Mouse (Mus musculus): ENCODE results near the gene Adgrl2. TPM values are rescaled to one million over a fixed set of nuclear protein-coding genes. Genes with fewer than 3 reads are reported as not detected.

Gene Adgrl2
- total RNA-seq (2022): 10 to 100 TPM; 52.9 to 65.0 (median 61.7) TPM

- no peak for DNase-seq (ENCODE audit: low spot score in 2 of 2)
These were observed at the start of gene Adgrl2 for GRCm38 (mm10) chr3:148990531-148991003. Gene Adgrl2 (minus strand): TSS chr3:148990555.

- no peak for DNase-seq (ENCODE audit: low spot score in 2 of 2)
These were observed 48.4 kb upstream of the Adgrl2 start for GRCm38 (mm10) chr3:149038771-149039170.

GRCm38 (mm10) chr3:149019925-149020324 lies 29.6 kb upstream of the Adgrl2 start:
- no peak for DNase-seq (ENCODE audit: low spot score in 2 of 2)

- no peak for DNase-seq (ENCODE audit: low spot score in 2 of 2)
These were observed 19.0 kb upstream of the Adgrl2 start for GRCm38 (mm10) chr3:149009311-149009710.

DNA sequence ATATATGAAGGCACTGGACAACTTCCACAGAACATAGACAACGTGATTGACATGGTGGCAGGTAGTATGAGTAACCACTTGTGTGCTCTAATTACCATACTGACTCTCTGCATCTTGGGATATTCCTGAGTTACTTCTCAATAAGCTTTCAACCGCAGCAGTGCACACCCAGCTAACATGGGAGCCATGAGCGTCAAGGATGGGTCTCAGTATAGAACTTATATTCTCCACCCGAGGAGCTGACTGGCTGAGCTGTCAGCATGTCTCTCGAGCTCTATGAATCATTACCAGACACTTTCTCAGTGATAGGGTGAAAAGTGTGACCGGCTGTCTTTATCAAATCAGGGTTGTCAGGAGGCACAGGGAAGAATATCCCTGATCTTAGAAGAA lies 18.3 kb upstream of the Adgrl2 start:
- DNase-seq (ENCODE audit: low spot score in 2 of 2): no peak

- DNase-seq (ENCODE audit: low spot score in 2 of 2): no peak
These were observed 17.7 kb upstream of the Adgrl2 start for GRCm38 (mm10) chr3:149007860-149008633.

DNA sequence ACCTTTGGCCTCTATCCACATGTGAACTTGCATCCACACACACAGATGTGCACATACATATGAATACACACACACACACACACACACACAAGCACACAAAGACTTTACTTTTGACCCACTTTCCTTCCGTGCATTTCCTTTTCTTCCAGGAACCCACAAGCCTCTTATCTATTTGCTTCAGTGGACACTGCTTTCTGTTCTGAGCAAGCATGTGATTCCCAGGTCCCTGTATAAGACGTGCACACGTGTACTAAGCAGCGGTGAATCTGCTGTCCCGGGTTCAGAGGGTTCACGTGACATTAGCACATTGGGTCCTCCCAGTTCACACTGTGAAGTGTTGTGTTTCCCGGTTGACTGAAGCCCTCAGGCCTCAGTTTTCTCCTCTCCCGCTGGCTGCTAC lies 11.0 kb upstream of the Adgrl2 start:
- DNase-seq (ENCODE audit: low spot score in 2 of 2): no peak

DNA sequence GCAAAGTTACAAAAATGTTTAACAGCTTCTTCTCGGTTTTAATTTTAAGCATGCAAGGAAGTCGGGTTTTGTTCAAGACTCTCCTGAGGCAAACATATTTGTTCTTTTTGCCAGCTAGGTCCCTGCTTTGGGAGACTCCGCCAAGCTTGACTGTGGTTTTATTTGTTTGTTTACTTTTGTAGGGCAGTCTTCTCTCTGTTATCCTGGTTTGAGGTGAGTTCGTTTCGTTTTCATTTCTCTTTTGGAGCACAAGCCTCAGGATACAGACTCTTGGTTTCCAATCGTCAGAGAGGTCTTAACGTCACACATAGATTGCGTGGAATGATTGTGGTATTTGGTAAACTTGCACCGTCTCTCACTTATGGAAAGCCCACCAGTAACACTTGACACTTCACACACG lies 8.3 kb upstream of the Adgrl2 start:
- DNase-seq (ENCODE audit: low spot score in 2 of 2): no peak

- DNase-seq (ENCODE audit: low spot score in 2 of 2): no peak
These were observed 701 bp upstream of the Adgrl2 start for GRCm38 (mm10) chr3:148991056-148991455.

GRCm38 (mm10) chr3:148989818-148990530 lies 381 bp downstream of the Adgrl2 start:
- no peak for DNase-seq (ENCODE audit: low spot score in 2 of 2)

- peak; percentile 45 to 49 for DNase-seq (ENCODE audit: low spot score in 2 of 2)
These were observed 1.1 kb downstream of the Adgrl2 start for GRCm38 (mm10) chr3:148988996-148989817.

- DNase-seq (ENCODE audit: low spot score in 2 of 2): no peak
These were observed 1.9 kb downstream of the Adgrl2 start for GRCm38 (mm10) chr3:148988293-148988995.

DNA sequence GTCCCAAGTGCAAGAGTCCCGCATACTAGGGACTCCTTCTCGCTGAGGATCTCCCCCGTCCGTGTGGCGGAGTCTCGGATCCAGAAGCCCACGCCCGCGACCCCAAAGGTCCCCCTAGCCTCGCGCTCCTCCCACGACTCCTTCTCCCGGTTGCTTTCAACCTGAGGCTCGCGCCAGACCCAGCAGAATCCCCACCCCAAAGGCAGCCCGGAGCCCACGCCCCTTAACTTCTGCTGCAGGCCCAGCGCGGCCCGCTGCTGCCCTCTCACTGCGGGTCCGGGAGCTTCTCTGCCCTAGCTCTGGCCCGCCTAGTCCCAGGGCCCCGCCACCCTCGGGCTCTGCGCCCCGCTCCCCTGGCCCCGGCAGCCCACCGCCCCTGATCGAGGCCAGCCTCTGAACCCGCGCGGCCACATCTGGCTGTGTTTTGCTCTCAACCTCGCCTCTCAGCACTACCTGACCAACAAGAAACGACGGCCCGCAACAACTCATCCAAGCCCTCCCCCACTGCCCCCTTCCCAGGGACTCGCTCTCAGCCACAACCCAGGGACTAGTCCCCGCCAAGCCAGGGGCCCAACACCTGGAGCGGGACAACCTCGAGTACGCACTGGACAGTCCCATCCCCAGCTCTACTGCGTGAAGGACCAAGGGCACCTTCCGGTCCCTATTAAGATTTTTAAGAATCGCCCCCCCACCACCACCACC lies 2.6 kb downstream of the Adgrl2 start:
- DNase-seq (ENCODE audit: low spot score in 2 of 2): peak in 1 of 2 experiments; percentile 28

DNA sequence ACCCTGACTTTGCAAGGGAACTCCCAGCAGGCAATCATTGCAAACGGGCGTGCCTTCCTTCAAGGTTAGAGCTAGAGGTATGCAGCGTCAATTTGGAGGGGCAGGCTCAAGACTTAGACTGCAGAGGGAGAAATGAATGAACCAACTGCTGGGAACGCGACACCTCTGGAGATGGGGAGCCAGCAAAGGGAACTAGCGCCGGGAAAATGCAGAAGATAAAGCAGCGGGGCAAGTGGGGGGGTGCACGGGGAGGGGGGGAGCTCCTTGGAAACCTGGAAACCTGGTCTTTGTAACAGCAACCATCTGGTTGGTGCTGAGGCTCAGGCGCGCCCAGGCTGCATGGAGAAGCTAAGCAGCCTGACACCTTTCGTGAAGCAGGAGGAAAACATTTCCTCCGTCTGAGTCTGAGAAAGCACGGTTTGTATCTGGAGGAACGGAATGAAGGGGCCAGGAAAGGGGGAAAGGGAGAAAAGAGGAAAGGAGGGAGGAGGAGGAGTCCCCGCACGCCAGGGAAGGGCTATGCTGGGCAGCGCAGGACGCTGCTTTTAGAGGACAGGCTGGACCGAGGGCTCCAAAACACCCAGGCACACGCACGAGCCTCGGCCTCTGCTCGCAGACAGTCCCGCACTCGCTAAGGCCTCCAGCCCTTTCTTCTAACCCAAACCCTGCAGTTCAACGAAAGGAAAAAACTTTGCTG lies 3.3 kb downstream of the Adgrl2 start:
- no peak for DNase-seq (ENCODE audit: low spot score in 2 of 2)

DNA sequence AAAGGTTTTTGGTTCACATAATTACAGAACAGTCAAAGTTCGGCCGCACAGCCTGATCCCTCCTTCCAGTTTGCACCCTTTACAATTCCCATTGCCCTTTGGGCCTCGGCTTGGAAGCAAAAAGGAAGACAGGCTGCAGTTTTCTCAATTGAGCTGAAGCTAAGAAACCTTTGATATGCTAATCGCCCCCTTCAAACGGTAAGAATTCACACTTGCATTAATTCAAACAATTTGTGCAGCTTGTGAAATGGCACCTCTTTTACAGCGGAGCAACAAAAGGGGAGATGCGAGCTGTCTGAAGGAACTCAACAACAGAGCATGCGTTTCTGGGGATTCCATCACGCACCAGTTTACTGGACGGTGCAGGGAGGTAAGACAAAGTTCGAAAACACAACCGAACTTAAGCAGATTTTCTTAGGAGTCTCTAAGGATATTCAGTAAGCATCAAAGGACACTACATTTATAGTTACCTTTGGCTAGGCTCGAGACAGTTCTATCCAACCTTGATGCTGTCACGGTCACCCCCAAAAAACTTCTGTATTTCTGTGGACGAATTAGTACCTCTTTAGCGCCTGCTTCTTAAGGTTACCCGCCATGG lies 4.0 kb downstream of the Adgrl2 start:
- no peak for DNase-seq (ENCODE audit: low spot score in 2 of 2)

GRCm38 (mm10) chr3:148984326-148984725 lies 6.0 kb downstream of the Adgrl2 start:
- DNase-seq (ENCODE audit: low spot score in 2 of 2): no peak

DNA sequence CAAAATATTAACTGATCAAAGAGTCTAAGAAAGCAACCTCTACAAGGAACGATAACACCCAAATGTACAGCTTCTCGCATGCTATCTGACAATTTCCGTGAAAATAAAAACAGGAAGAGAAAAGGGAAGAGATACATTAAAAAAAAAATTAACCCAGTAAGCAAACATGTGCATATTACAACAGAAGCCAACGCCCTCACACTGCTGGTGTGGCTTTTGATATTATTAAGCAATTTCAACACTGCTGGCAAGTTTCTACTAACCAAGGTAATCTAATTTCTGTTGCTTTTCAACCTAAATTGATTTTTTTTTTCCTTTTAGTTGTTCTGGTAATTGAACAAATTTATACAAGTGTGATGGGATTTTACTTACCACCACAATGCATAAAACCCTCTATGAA lies 8.0 kb downstream of the Adgrl2 start:
- DNase-seq (ENCODE audit: low spot score in 2 of 2): no peak

GRCm38 (mm10) chr3:148981776-148982175 lies 8.6 kb downstream of the Adgrl2 start:
- DNase-seq (ENCODE audit: low spot score in 2 of 2): no peak

- no peak for DNase-seq (ENCODE audit: low spot score in 2 of 2)
These were observed 11.8 kb downstream of the Adgrl2 start for GRCm38 (mm10) chr3:148978541-148978940.

DNA sequence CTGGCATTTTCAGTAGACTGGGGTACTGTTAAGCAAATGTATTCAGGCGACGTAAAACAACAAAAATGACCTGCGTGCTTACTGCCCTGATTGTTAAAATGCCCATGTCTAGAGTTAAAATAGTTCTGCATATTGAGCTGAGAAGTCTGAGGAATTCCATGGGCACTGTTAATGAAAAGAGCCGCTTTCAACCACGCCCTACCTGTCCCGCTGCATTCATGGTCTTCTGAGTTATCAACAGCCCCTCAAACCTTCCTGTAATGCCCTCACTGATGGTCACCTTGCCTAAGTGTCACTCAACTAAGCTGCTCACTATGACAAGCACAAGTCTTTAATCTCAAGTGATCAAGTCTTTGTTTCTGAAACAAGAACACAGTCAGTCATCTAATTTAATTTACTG lies 12.5 kb downstream of the Adgrl2 start:
- DNase-seq (ENCODE audit: low spot score in 2 of 2): no peak

Measured in layer of hippocampus, adult 8-10 months (tissue).